Mouse (Mus musculus): ENCODE measurements around the gene AI597479. TPM values are rescaled to one million over a fixed set of nuclear protein-coding genes. Genes with fewer than 3 reads are reported as not detected.

Gene AI597479
- polyA plus RNA-seq, 1 experiment from 2014 or later, result 16.3 TPM

GRCm38 (mm10) chr1:43163084-43163466 is 64.6 kb downstream of the AI597479 start:
- DNase-seq (ENCODE audit: low spot score), result no peak
- Histone ChIP-seq H3K4me3 (ENCODE audit: low read depth, low read length) (peak overlapping the region; percentile 54), H3K4me2 (replicated peaks; ENCODE audit: low read depth, low read length) (peak overlapping the region; percentile 91), H3K9me3 (ENCODE audit: low read length) (no peaks in the 10 kb centered on the region), H3K27me3 (replicated peaks; ENCODE audit: insufficient read depth, low read length) (no peaks in the 10 kb centered on the region), H3K4me1 (ENCODE audit: insufficient read depth, low read depth, low read length) (peaks cover 4% of the 10 kb centered on the region), H3K9ac (replicated peaks; ENCODE audit: low read depth) (no peak overlapping the region; the same call in 1 of the 2 replicates), H3K27ac (ENCODE audit: low read length) (no peak overlapping the region), H3K36me3 (ENCODE audit: insufficient read depth, low read length) (no peaks in the 10 kb centered on the region)
- 2% methylated on average over 5 of the region's 6 CpGs for WGBS
- no peak for TF ChIP-seq CTCF (IDR thresholded peaks at IDR 0.05)
- TF ChIP-seq EP300 (IDR thresholded peaks at IDR 0.05), result no peak
- 0 out of 2 replicates have a peak, but pooled peaks have one; percentile 8 for ATAC-seq

- H3K9me3 ChIP-seq (ENCODE audit: low read length), result no peaks in the 10 kb centered on the region
- peak; percentile 93 for ATAC-seq
- peaks cover 4% of the 10 kb centered on the region for H3K4me1 ChIP-seq (ENCODE audit: insufficient read depth, low read depth, low read length)
- peak; percentile 73 for DNase-seq (ENCODE audit: low spot score)
- H3K36me3 ChIP-seq (ENCODE audit: insufficient read depth, low read length), result no peaks in the 10 kb centered on the region
- H3K4me2 ChIP-seq (replicated peaks; ENCODE audit: low read depth, low read length), result peak overlapping the region; percentile 91
- no peak for TF ChIP-seq CTCF (IDR thresholded peaks at IDR 0.05)
- no peak for TF ChIP-seq EP300 (IDR thresholded peaks at IDR 0.05)
- 4% methylated on average over 53 of the region's 61 CpGs for WGBS
- peak overlapping the region; percentile 54 for H3K4me3 ChIP-seq (ENCODE audit: low read depth, low read length)
- no peak overlapping the region for H3K27ac ChIP-seq (ENCODE audit: low read length)
- no peaks in the 10 kb centered on the region for H3K27me3 ChIP-seq (replicated peaks; ENCODE audit: insufficient read depth, low read length)
- H3K9ac ChIP-seq (replicated peaks; ENCODE audit: low read depth), result peak overlapping the region; percentile 51
Observed at GRCm38 (mm10) chr1:43163467-43164418, 65.2 kb downstream of the AI597479 start.

GRCm38 (mm10) chr1:43164582-43164981 is 66.1 kb downstream of the AI597479 start:
- TF ChIP-seq EP300 (IDR thresholded peaks at IDR 0.05), result no peak
- TF ChIP-seq CTCF (IDR thresholded peaks at IDR 0.05), result no peak
- Histone ChIP-seq H3K4me3 (ENCODE audit: low read depth, low read length) (no peak overlapping the region), H3K36me3 (ENCODE audit: insufficient read depth, low read length) (no peaks in the 10 kb centered on the region), H3K27me3 (replicated peaks; ENCODE audit: insufficient read depth, low read length) (no peaks in the 10 kb centered on the region), H3K9me3 (ENCODE audit: low read length) (no peaks in the 10 kb centered on the region), H3K27ac (ENCODE audit: low read length) (no peak overlapping the region), H3K4me2 (replicated peaks; ENCODE audit: low read depth, low read length) (no peak overlapping the region), H3K4me1 (ENCODE audit: insufficient read depth, low read depth, low read length) (peaks cover 1% of the 10 kb centered on the region; the same call in 1 of the 2 replicates), H3K9ac (replicated peaks; ENCODE audit: low read depth) (no peak overlapping the region)
- DNase-seq (ENCODE audit: low spot score), result no peak
- WGBS, result 94% methylated on average over 5 of the region's 5 CpGs
- ATAC-seq, result no peak

Other genes with a start within 250 kb of the AI597479 start
- gene Mrps9, start 247.5 kb upstream of the AI597479 start, polyA plus RNA-seq (2015; fragmentation: Nextera tagmentation; extraction: Ambion mirVana), result 41.1 and 41.2 TPM in 2 replicates
- gene Gpr45, start 145.8 kb upstream of the AI597479 start, polyA plus RNA-seq (2015; fragmentation: Nextera tagmentation; extraction: Ambion mirVana), result 1.2 and 1.7 TPM in 2 replicates
- gene Tgfbrap1, start 73 bp upstream of the AI597479 start, polyA plus RNA-seq (2015; fragmentation: Nextera tagmentation; extraction: Ambion mirVana), result 7.7 and 8.4 TPM in 2 replicates
- 21.0 and 22.3 TPM in 2 replicates for gene Fhl2, start 98.3 kb downstream of the AI597479 start, polyA plus RNA-seq (2015; fragmentation: Nextera tagmentation; extraction: Ambion mirVana)